Mouse (Mus musculus) layer of hippocampus, adult 6 months (tissue): ENCODE data around the gene Foxj2. TPM values are rescaled to one million over a fixed set of nuclear protein-coding genes. Genes with fewer than 3 reads are reported as not detected.

Experiments used
- long read RNA-seq, 2 experiments: library from polyadenylated mRNA; unstranded; transcript quantifications; one replicate each; pipeline ENCODE4 v2.0.0; 2019 to 2020
- microRNA-seq: library from miRNA; unstranded; fragments of <30 nt; microRNA quantifications from one replicate; pipeline ENCODE4 v1.2.0, GENCODE M21; 2020
- polyA plus RNA-seq: library from polyadenylated mRNA; unstranded; fragments of <200 nt; fragmentation: Nextera tagmentation; gene quantifications from 2 replicates; pipeline ENCODE4 v1.2.3, GENCODE M21; 2021

Gene Foxj2
- polyA plus RNA-seq: 3.2 and 3.8 TPM in 2 replicates
- long read RNA-seq, experiment 1, partial matches to known transcripts: 9 of 9 reads
- long read RNA-seq, experiment 1, other reads (novel, unspliced or antisense): 0 of 9 reads
- long read RNA-seq, experiment 2, full-length matches to known transcripts: 1 of 18 reads
- long read RNA-seq, experiment 2, partial matches to known transcripts: 16 of 18 reads
- long read RNA-seq, experiment 2, other reads (novel, unspliced or antisense): 1 of 18 reads

DNA sequence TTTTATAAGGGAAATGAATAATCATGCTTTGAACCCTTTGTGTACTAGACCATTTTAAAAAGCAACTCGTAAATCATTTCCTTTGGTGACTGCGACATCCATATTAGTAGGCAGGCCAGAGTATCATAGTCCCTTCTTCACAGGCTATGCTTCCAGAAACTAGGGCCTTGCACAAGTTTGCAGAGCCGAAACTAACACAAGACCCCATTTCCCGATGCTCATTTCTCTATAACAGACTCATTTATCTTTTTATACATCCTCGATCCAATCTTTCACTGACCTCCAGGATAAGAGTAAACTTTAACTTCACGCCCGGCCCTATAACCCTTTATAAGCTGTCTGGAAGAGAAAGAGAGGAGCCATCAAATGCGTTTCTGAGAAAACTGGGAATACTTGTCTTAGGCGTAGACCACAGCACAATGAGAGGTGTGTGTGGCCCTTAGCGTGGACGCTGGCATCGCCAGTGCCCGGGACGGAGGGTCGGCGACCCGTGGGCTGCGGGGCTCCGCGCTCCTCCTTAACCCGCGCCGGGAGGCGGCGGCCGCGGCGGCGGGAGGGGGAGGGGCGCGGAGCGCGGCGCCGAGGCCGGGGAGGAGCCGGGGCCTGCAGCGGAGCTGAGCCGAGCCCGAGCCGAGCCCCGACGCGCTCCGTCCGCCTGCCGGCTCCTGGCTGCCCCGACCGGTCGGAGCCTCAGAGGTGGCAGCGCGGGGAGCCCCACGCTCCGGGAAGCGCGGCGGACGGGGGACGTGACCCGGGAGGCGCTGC, at the start of gene Foxj2:
Gene Foxj2 (plus strand): TSS at position 609 of the 765 bp plus-strand sequence.

DNA sequence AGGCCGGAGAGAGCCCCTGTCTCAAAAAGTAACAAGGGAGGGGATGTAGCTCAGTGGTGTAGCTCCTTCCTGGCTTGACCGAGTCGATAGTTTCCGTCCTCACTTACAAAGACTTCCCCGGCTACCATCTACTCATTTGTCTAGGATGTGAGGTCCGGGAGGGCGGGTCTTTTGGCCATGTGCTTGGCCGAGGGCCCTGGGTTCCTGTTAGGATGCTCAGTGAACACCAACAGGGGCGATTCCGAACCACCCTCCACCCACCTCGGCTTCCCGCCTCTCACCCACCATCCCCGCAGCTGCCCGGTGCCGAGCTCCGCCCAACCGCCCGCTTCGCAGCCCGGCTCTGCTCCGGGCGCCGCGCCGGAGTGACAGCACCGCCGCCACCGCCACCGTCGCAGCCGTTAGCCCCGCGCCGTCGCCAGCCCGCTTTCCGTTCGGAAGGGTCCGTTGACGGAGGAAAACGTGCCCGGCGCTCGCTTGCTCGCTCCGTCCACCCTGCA, 18.4 kb upstream of the Foxj2 start, which contains the start of gene Slc2a3:
Gene Slc2a3 (minus strand): TSS at position 340 of the 500 bp plus-strand sequence.

DNA sequence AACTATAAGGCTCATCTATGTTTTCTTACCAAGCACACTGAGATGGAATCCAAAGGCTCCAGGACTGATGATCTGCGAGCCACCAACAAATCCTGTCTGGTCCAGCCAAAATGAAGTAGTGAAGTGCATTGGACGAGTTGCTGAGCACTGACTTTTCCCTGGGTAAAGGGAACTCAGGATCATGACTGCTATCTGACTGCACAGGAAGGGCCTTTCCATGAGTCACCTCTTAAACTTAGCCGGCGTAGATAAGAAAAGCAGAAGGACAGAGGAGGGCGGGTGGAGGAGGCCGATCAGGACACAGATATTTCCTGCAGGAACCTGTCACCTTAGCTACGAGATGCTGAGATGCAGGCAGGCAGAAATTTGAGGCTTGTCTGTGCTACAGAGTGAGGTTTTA, 36.2 kb downstream of the Foxj2 start, which contains the start of gene C3ar1:
Gene C3ar1 (minus strand): TSS at position 207 of the 400 bp plus-strand sequence.

DNA sequence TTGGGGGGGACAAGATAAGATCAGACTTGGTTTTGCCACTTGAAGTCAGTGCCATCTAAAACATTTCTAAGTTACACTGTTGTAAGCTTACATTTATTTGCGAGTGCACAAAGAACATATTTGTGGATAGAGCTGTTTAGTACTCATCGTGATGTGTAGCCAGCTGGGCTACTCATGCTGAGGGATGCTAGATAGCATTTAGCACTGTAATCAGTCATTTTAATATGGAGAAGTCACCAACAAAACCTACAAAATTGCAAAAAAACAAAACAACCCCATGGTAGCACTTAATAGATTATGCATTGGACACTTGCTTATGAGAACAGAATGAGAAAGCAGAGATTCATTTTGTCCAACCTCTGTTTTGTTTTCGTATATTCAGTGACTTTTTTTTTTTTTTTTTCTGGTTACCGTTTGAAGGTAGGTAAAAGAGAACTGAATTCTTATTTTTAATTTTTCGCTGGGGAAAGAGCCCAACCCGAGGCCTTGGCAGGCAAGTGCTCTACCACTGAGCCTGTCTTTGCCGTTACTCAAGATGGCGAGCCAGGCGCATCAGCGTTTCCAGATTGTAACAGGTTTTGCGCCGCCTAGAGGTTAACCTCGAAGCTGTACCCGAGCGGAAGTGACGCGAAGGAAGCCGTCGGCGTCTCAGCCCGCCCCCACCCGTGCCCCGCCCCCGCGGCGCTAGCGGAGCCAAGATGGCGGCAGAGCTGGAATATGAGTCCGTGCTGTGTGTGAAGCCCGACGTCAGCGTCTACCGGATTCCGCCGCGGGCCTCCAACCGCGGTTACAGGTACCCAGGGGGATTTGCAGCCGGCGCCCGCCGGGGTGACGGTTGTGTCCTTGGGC, 54.4 kb downstream of the Foxj2 start, which contains the start of gene Necap1:
Gene Necap1 (plus strand): TSS at position 604 of the 849 bp plus-strand sequence.

Small RNA genes within 50 kb of the gene (microRNA-seq; reads per million reads assigned to microRNA genes)
- gene Mir7231: 1.5 reads per million

Other genes starting within 250 kb of the Foxj2 start
- gene Apobec1, start 217.5 kb upstream of the Foxj2 start, polyA plus RNA-seq: 2.3 and 2.7 TPM in 2 replicates
- gene Gdf3, start 209.8 kb upstream of the Foxj2 start, polyA plus RNA-seq: not detected in 2 replicates
- gene Dppa3, start 193.5 kb upstream of the Foxj2 start, polyA plus RNA-seq: not detected in 2 replicates
- gene Nanog, start 112.4 kb upstream of the Foxj2 start, polyA plus RNA-seq: 0.09 TPM in 1 of 2 replicates, not detected in the other
- 25.3 and 27.0 TPM in 2 replicates for gene Slc2a3, start 18.3 kb upstream of the Foxj2 start, polyA plus RNA-seq
- 1.3 and 1.6 TPM in 2 replicates for gene C3ar1, start 36.2 kb downstream of the Foxj2 start, polyA plus RNA-seq
- gene Necap1, start 54.6 kb downstream of the Foxj2 start, polyA plus RNA-seq: 144 and 155 TPM in 2 replicates
- 0.46 TPM in 1 of 2 replicates, not detected in the other for gene Clec4a1, start 101.9 kb downstream of the Foxj2 start, polyA plus RNA-seq
- 2.0 and 2.1 TPM in 2 replicates for gene Clec4a3, start 132.6 kb downstream of the Foxj2 start, polyA plus RNA-seq
- gene Clec4a4, start 170.5 kb downstream of the Foxj2 start, polyA plus RNA-seq: not detected in 2 replicates
- gene Clec4b1, start 230.0 kb downstream of the Foxj2 start, polyA plus RNA-seq: not detected in 2 replicates